Mouse (Mus musculus) MEL (cell line): ENCODE results near the gene Cep350. TPM values are rescaled to one million over a fixed set of nuclear protein-coding genes. Genes with fewer than 3 reads are reported as not detected.

Experiments used
- DNase-seq: peaks from one replicate; pipeline ENCODE4 v3.0.0; 2011; ENCODE audit warnings: low read depth, low spot score
- H3K27ac ChIP-seq: 2 replicates; pipeline ENCODE4 v1.5.1; 2012; ENCODE audit warnings: low read depth, mild to moderate bottlenecking, control low read depth, low read length, moderate library complexity; ENCODE audit not compliant: control insufficient read depth
- H3K27me3 ChIP-seq, 2 experiments: fragments of 150-350 bp in 1 of 2; sonication (generic) in 1 of 2; 2 replicates each; pipeline ENCODE4 v1.6.1; 2012; ENCODE audit warnings: low read length in 2 of 2, mild to moderate bottlenecking in 2 of 2, improper control_type of control experiment in 1 of 2, moderate library complexity in 1 of 2; ENCODE audit not compliant: insufficient read depth in 2 of 2, control insufficient read depth in 1 of 2
- H3K36me3 ChIP-seq, 2 experiments: 2 replicates each; pipeline ENCODE4 v1.6.1; 2012 to 2014; ENCODE audit warnings: low read length in 2 of 2, improper control_type of control experiment in 1 of 2, inconsistent platforms in 1 of 2, mild to moderate bottlenecking in 1 of 2; ENCODE audit not compliant: insufficient read depth in 2 of 2, control insufficient read depth in 1 of 2
- H3K4me1 ChIP-seq, 2 experiments: fragments of 150-350 bp in 1 of 2; sonication (generic) in 1 of 2; 2 replicates each; pipeline ENCODE4 v1.6.1; 2012; ENCODE audit warnings: low read length in 2 of 2, improper control_type of control experiment in 1 of 2, mild to moderate bottlenecking in 1 of 2; ENCODE audit not compliant: insufficient read depth in 2 of 2, control insufficient read depth in 1 of 2
- H3K4me3 ChIP-seq, 2 experiments: fragments of 150-350 bp in 1 of 2; sonication (generic) in 1 of 2; 2 replicates each; pipeline ENCODE4 v1.5.1; 2012; ENCODE audit warnings: low read depth in 2 of 2, low read length in 2 of 2, mild to moderate bottlenecking in 2 of 2, moderate library complexity in 2 of 2, control low read depth in 1 of 2, improper control_type of control experiment in 1 of 2; ENCODE audit not compliant: control insufficient read depth in 1 of 2, insufficient read depth in 1 of 2
- H3K79me2 ChIP-seq: 2 replicates; pipeline ENCODE4 v1.6.1; 2012; ENCODE audit warnings: mild to moderate bottlenecking, low read length, moderate library complexity; ENCODE audit not compliant: control insufficient read depth, poor library complexity, insufficient read depth
- H3K9ac ChIP-seq: 2 replicates; pipeline ENCODE4 v1.6.1; 2012; ENCODE audit warnings: low read depth, mild to moderate bottlenecking, control low read depth, low read length, moderate library complexity; ENCODE audit not compliant: control insufficient read depth, poor library complexity, severe bottlenecking
- H3K9me3 ChIP-seq: fragments of 150-350 bp; sonication (generic); replicated peaks from 2 replicates; pipeline ENCODE4 v1.6.1; 2012; ENCODE audit warnings: mild to moderate bottlenecking, low read length, improper control_type of control experiment, moderate library complexity; ENCODE audit not compliant: insufficient read depth
- BHLHE40 ChIP-seq: IDR thresholded peaks from 2 replicates; pipeline ENCODE4 v1.6.1; 2012; ENCODE audit warnings: low read depth, mild to moderate bottlenecking, inconsistent platforms, low read length, improper control_type of control experiment, borderline replicate concordance
- CHD2 ChIP-seq: IDR thresholded peaks from 2 replicates; pipeline ENCODE4 v1.6.1; 2011; ENCODE audit warnings: low read length, improper control_type of control experiment
- E2F4 ChIP-seq: IDR thresholded peaks from 2 replicates; pipeline ENCODE4 v1.6.1; 2011; ENCODE audit warnings: low read depth, low read length, improper control_type of control experiment, borderline replicate concordance
- ELF1 ChIP-seq: IDR thresholded peaks from 2 replicates; pipeline ENCODE4 v1.6.1; 2014; ENCODE audit warnings: low read depth, mild to moderate bottlenecking, inconsistent platforms, low read length, improper control_type of control experiment, moderate library complexity
- EP300 ChIP-seq, 2 experiments: IDR thresholded peaks; 2 replicates each; pipeline ENCODE4 v1.6.1; 2011; ENCODE audit warnings: improper control_type of control experiment in 2 of 2, low read length in 2 of 2, low read depth in 1 of 2, mild to moderate bottlenecking in 1 of 2
- GABPA ChIP-seq: IDR thresholded peaks from 2 replicates; pipeline ENCODE4 v1.6.1; 2012; ENCODE audit warnings: low read depth, mild to moderate bottlenecking, inconsistent platforms, low read length, improper control_type of control experiment, moderate library complexity
- GATA1 ChIP-seq: IDR thresholded peaks from 2 replicates; pipeline ENCODE4 v1.6.1; 2011; ENCODE audit warnings: low read depth, low read length, improper control_type of control experiment
- HCFC1 ChIP-seq: IDR thresholded peaks from 2 replicates; pipeline ENCODE4 v1.6.1; 2012; ENCODE audit warnings: low read depth, mild to moderate bottlenecking, inconsistent platforms, low read length, improper control_type of control experiment, moderate library complexity
- KAT2A ChIP-seq: conservative IDR thresholded peaks from 2 replicates; pipeline ENCODE4 v1.6.1; 2012; ENCODE audit warnings: low read depth, low read length, improper control_type of control experiment, inconsistent platforms
- MAX ChIP-seq: IDR thresholded peaks from 2 replicates; pipeline ENCODE4 v1.6.1; 2011; ENCODE audit warnings: low read length, improper control_type of control experiment
- MEF2A ChIP-seq: IDR thresholded peaks from 2 replicates; pipeline ENCODE4 v1.6.1; 2014; ENCODE audit warnings: low read depth, mild to moderate bottlenecking, inconsistent platforms, low read length, improper control_type of control experiment; ENCODE audit not compliant: poor library complexity, insufficient replicate concordance, severe bottlenecking; ENCODE audit errors: extremely low read depth
- NRF1 ChIP-seq: IDR thresholded peaks from 2 replicates; pipeline ENCODE4 v1.6.1; 2014; ENCODE audit warnings: low read depth, mild to moderate bottlenecking, inconsistent platforms, low read length, improper control_type of control experiment, moderate library complexity; ENCODE audit not compliant: poor library complexity, insufficient read depth, severe bottlenecking
- POLR2A ChIP-seq, 2 experiments: IDR thresholded peaks; 2 replicates each; pipeline ENCODE4 v1.6.1; 2011 to 2012; ENCODE audit warnings: low read length in 2 of 2, mild to moderate bottlenecking in 2 of 2, control low read depth in 1 of 2, improper control_type of control experiment in 1 of 2, low read depth in 1 of 2, moderate library complexity in 1 of 2; ENCODE audit not compliant: control insufficient read depth in 1 of 2, insufficient read depth in 1 of 2, poor library complexity in 1 of 2
- POLR2AphosphoS2 ChIP-seq: IDR thresholded peaks from 2 replicates; pipeline ENCODE4 v1.6.1; 2011; ENCODE audit warnings: low read length, improper control_type of control experiment
- POLR2AphosphoS5 ChIP-seq: IDR thresholded peaks from 2 replicates; pipeline ENCODE4 v1.6.1; 2012; ENCODE audit warnings: low read depth, borderline replicate concordance, mild to moderate bottlenecking, inconsistent platforms, low read length, moderate library complexity, mixed read lengths
- SIN3A ChIP-seq: IDR thresholded peaks from 2 replicates; pipeline ENCODE4 v1.6.1; 2012; ENCODE audit warnings: low read length, improper control_type of control experiment, inconsistent platforms
- TAL1 ChIP-seq: IDR thresholded peaks from 2 replicates; pipeline ENCODE4 v1.6.1; 2012; ENCODE audit warnings: mild to moderate bottlenecking, inconsistent platforms, low read length, moderate library complexity, mixed read lengths
- TCF12 ChIP-seq: IDR thresholded peaks from 2 replicates; pipeline ENCODE4 v1.6.1; 2014; ENCODE audit warnings: low read depth, mild to moderate bottlenecking, inconsistent platforms, low read length, improper control_type of control experiment, moderate library complexity
- UBTF ChIP-seq: IDR thresholded peaks from 2 replicates; pipeline ENCODE4 v1.6.1; 2012; ENCODE audit warnings: low read depth, mild to moderate bottlenecking, inconsistent platforms, low read length, improper control_type of control experiment, moderate library complexity, borderline replicate concordance; ENCODE audit not compliant: insufficient read depth
- USF1 ChIP-seq: IDR thresholded peaks from 2 replicates; pipeline ENCODE4 v1.6.1; 2014; ENCODE audit warnings: low read depth, mild to moderate bottlenecking, inconsistent platforms, low read length, improper control_type of control experiment, moderate library complexity
- ZC3H11A ChIP-seq: IDR thresholded peaks from 2 replicates; pipeline ENCODE4 v1.6.1; 2012; ENCODE audit warnings: low read depth, mild to moderate bottlenecking, inconsistent platforms, low read length, improper control_type of control experiment
- ZMIZ1 ChIP-seq: IDR thresholded peaks from 2 replicates; pipeline ENCODE4 v1.6.1; 2012; ENCODE audit warnings: low read depth, mild to moderate bottlenecking, inconsistent platforms, low read length, improper control_type of control experiment, moderate library complexity
- ZNF384 ChIP-seq: IDR thresholded peaks from 2 replicates; pipeline ENCODE4 v1.6.1; 2012; ENCODE audit warnings: low read depth, mild to moderate bottlenecking, inconsistent platforms, low read length, improper control_type of control experiment
- polyA plus RNA-seq, 2 experiments: library from polyadenylated mRNA; stranded (reverse) in 1 of 2; unstranded in 1 of 2; fragments of >175 nt in 1 of 2; fragments of >200 nt in 1 of 2; gene quantifications; 2 replicates each; pipeline versions ENCODE4 v1.2.1 to v1.2.4; 2012; ENCODE audit warnings: low replicate concordance in 2 of 2, low read depth in 1 of 2; ENCODE audit not compliant: insufficient read length in 2 of 2, insufficient read depth in 1 of 2, missing spikeins in 1 of 2
- total RNA-seq: library from RNA; depleted of rRNA; stranded (reverse); fragments of 300-350 nt; gene quantifications from 2 replicates; pipeline ENCODE4 v1.2.3, GENCODE M21; 2012

Gene Cep350
- total and polyA plus RNA-seq, 3 experiments, result 4.3 to 110 (median 9.7) TPM

- TF ChIP-seq TCF12 (no peak), KAT2A (no peak), GABPA (no peak), EP300 (IDR thresholded peaks at IDR 0.05; ENCODE audit: low read depth in 1 of 2, low read length in 2 of 2) (no peak), ZC3H11A (no peak), NRF1 (no peak), POLR2A (IDR thresholded peaks at IDR 0.05; ENCODE audit: control insufficient read depth in 1 of 2, insufficient read depth in 1 of 2, low read depth in 1 of 2, low read length in 2 of 2, poor library complexity in 1 of 2) (no peak), TAL1 (no peak), MEF2A (no peak), CHD2 (no peak), UBTF (no peak), GATA1 (no peak), POLR2AphosphoS5 (no peak), USF1 (no peak), MAX (no peak), ZNF384 (no peak), POLR2AphosphoS2 (no peak), BHLHE40 (no peak)
- Histone ChIP-seq H3K4me1 (no peaks in the 10 kb centered on the region), H3K9ac (no peak overlapping the region), H3K36me3 (peaks cover 0 to 4% of the 10 kb centered on the region in 2 experiments; a peak in 2 of 4 replicates), H3K27me3 (no peaks in the 10 kb centered on the region), H3K9me3 (no peaks in the 10 kb centered on the region), H3K27ac (no peak overlapping the region), H3K79me2 (no peaks in the 10 kb centered on the region), H3K4me3 (no peak overlapping the region)
- no peak for DNase-seq
Observed at GRCm38 (mm10) chr1:156019800-156020199, 46.7 kb upstream of the Cep350 start.

- no peak for TF ChIP-seq ELF1
- no peak for TF ChIP-seq ZC3H11A
- TF ChIP-seq NRF1, result no peak
- TF ChIP-seq HCFC1, result no peak
- TF ChIP-seq ZMIZ1, result no peak
- no peak for TF ChIP-seq USF1
- no peak for TF ChIP-seq POLR2AphosphoS2
- no peak for TF ChIP-seq SIN3A
- no peak for TF ChIP-seq E2F4
- TF ChIP-seq, all 39 proteins: peak for 0
- Histone ChIP-seq H3K9me3 (no peaks in the 10 kb centered on the region), H3K9ac (no peak overlapping the region), H3K4me3 (no peak overlapping the region), H3K27ac (no peak overlapping the region), H3K4me1 (no peaks in the 10 kb centered on the region), H3K27me3 (no peaks in the 10 kb centered on the region), H3K36me3 (peaks cover 0 to 12% of the 10 kb centered on the region in 2 experiments; a peak in 2 of 4 replicates), H3K79me2 (no peaks in the 10 kb centered on the region)
- no peak for DNase-seq
Observed at GRCm38 (mm10) chr1:156009003-156009402, 35.9 kb upstream of the Cep350 start.
